Mouse (Mus musculus) inflammation-experienced regulatory T-cells, adult 6 months (primary cell): ENCODE data around the gene Hmx1. TPM values are rescaled to one million over a fixed set of nuclear protein-coding genes. Genes with fewer than 3 reads are reported as not detected.

ENCODE experiments used
- polyA plus RNA-seq, 3 experiments: library from polyadenylated mRNA; unstranded; fragments of 100-300 nt; shearing (Covaris generic); gene quantifications; one replicate each; pipeline ENCODE4 v1.2.1; 2017

Hmx1 gene
- polyA plus RNA-seq, 3 experiments from 2014 or later = not detected

Other genes starting within 250 kb of the Hmx1 start
- gene Adra2c, start 110.8 kb upstream of the Hmx1 start, polyA plus RNA-seq = not detected
- not detected for gene Cpz, start 136.6 kb downstream of the Hmx1 start, polyA plus RNA-seq
- gene Trmt44, start 186.0 kb downstream of the Hmx1 start, polyA plus RNA-seq = 1 to 10 TPM; 2.0 to 3.1 (median 2.9) TPM
- gene Acox3, start 193.9 kb downstream of the Hmx1 start, polyA plus RNA-seq = 10 to 100 TPM; 20.1 to 25.4 (median 23.4) TPM